Mouse (Mus musculus) left cerebral cortex, adult 11 months (tissue): ENCODE results near the gene Vdr.

Experiments used
- DNase-seq: peaks from one replicate; pipeline ENCODE4 v3.0.0; 2022; ENCODE audit warnings: low spot score

Gene Vdr

DNA sequence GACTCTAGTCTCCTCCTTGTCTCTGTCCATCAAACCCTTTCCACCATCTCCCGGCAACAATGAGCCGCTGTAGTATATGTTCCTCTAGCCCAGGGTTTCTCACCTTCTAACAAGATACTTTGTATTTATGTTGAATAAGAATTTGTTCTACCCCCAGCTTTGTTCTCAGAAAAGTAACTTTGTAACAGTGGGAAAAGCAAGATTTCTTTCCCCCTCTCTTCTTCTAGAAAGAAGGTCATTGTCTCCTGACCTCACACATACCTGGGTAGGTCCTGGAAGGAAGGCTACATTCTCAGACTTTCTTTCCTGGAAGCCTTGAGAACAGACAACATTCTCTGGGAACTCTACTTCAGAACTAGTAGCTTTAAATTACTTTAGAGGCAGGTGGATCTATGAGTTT lies at the start of gene Vdr:
Gene Vdr, minus strand, starts transcription at position 101 of the 400 bp plus-strand sequence.
- DNase-seq, result no peak

- DNase-seq, result no peak
These were observed 46.0 kb upstream of the Vdr start for GRCm38 (mm10) chr15:97956416-97956815.

DNA sequence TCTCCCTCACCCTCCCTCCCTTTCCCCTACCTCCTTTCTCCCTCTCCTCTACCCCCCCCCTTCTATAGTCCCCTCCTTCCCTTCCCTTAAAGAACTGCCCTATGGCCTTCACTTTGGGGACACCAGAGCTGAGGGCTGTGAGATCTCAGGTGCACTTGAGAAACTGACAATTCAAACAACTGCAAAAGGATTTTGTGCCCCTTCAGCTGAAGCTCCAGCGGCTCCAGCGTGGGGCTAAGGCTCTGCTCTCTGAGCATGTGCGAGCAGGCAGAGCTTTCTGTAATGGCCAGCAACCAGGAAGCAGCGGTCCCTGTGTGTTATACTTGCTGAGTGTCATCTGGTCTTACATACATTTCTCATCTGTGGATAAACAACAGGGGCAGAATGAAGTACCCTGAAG lies 45.3 kb upstream of the Vdr start:
- no peak for DNase-seq

- no peak for DNase-seq
These were observed 44.9 kb upstream of the Vdr start for GRCm38 (mm10) chr15:97955286-97955685.

DNA sequence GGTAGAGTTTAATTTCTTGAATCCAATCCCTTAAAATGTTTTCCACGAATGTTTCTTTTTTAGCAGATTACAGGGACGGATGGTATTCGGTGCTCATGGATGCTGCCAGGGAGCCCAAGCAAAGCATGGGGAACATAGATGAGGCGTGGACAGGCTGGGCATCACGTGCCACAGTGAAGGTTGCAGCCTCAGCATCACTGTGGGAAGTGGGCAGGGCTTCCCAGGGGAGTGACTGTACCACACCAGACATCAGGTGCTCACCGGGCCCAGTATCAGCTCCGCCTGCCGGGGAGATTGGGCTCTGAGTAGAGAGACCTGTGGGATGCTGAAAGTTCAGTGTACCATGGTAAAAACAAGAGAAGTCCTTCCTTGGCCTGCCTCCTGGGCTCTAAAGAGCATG lies 44.2 kb upstream of the Vdr start:
- DNase-seq, result no peak

DNA sequence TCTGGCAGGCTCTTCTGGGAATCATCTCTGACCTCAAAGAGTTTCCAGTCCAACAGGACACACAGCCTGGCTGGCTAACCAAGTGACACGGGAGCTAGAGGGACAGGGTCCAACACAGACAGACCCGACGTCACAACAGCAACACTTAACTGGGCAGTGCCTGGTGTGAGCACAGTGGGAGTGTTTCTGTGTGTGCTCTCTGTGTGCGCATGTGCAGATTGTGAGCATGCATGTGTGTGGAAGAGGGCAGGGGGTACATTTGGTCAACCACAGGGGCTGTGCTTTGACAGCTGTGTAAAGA lies 42.4 kb upstream of the Vdr start:
- no peak for DNase-seq

DNA sequence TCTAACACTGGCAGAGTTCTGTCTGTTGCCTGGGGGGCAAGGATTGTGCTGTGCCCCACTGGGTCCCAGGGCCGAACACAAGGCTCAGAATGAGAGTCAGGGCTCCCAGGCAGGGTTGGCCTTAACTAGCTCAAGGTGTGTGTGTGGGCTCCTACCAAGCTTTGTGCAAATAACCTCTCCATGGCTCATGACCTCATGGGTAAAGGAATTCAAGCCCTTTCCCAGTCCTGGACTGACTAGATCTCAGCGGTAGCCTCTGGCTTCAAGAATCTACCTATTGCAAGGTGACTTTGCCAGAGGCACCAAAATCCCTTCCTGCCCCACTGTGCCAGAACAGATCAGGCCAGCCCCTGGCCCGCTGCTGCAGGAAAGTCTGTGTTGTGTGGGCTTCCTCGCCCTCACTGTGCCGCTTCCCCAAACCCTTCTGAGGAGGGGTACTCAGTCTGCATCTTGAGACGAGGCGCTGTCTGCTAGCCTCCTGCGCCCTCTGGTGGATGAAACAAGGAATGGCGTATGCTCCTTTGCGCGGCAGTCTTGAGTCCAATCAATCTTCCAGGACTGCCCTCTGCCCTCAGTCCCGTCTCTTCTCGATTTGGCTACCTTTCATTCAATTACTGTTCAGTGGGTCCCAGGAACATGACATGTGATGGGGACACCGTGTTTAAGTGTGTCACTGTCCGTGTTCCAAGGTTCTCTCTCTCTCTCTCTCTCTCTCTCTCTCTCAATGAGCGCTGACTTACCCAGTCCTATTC lies 41.9 kb upstream of the Vdr start:
- DNase-seq, result no peak

- no peak for DNase-seq
These were observed 39.8 kb upstream of the Vdr start for GRCm38 (mm10) chr15:97950240-97950639.

GRCm38 (mm10) chr15:97949706-97950105 lies 39.3 kb upstream of the Vdr start:
- DNase-seq, result no peak

- no peak for DNase-seq
These were observed 38.3 kb upstream of the Vdr start for GRCm38 (mm10) chr15:97948720-97949119.

DNA sequence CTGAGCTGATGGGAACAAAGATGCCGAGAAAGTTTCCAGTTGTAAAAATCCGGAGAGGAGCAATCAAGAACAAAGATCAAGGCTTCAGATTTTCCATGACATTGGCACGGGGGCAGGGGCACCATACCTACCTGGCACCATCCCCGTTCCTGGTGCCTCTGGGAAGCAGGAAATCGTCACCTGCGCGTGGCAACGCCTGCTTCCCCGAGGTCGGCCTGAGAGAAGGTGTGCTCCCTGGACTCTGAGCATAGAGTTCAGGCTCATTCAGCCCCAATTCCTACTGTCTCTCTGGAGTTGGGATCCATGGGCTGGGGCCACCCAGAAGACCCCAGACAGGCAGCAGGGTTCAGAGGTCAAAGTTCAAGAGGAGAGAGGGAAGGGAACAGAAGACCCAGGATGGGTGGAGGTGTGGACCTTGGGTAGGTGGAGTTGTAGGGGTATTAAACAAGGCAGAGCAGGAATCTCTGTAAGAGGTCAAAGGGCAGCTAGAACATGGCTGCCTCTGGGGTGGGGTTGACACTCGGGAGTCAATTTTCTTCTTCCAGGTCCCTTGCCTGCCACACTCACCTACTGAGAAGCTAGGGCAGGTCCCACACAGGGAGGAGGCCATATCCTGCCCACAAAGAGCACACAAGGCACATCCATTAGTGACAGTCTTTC lies 35.4 kb upstream of the Vdr start:
- DNase-seq, result no peak

DNA sequence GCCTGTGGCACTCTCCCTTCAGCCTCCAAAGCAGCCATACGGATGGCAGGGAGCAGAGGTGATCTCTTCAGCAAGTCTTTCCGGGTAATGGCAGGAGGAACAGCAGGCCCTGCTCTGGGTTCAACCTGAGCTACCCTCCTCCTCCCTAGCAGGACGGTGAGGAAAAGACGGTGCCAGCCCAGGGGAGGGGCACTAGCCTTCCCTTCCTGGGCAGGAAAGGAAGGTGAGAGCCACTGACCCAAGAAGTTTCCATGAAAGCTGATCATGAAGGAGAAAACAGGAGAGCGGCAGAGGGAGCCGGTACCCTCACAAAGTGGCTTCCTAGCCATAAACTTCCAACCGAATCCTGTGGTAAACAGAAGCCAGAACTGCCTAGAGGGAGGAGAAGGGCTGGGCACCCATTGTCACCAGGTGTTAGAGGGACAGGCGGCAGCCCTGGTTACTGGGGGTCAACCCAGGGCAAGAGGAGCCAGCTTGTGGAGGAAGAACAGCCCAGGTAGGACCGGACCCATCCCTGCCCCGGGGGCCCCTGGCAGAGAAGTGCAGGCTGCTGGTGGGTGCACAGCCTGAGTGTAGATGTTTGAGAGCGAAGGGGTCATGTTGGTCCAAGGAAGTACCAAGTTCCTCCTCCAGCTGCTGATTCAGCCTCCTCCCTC lies 34.6 kb upstream of the Vdr start:
- no peak for DNase-seq

GRCm38 (mm10) chr15:97943356-97943755 lies 32.9 kb upstream of the Vdr start:
- no peak for DNase-seq

DNA sequence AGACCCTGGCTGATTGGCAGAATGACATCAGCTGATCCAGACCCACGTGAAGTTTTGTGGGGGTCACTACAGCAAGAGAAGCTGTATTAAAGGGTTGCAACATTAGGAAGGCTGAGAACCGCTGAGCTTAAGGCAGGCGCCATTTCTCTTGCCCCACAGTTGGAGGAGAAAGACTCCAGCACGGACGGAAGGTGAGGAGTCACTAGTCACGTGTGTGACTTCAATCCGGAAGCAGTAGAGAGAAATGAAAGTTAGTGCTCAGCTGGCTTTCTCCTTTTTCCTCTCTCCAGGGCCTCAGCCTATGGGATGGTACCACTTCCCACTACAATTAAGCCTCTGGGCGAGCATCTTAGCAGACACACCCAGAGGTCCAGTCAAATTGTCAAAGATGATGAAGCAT lies 32.1 kb upstream of the Vdr start:
- DNase-seq, result no peak

GRCm38 (mm10) chr15:97941306-97941705 lies 30.9 kb upstream of the Vdr start:
- no peak for DNase-seq

DNA sequence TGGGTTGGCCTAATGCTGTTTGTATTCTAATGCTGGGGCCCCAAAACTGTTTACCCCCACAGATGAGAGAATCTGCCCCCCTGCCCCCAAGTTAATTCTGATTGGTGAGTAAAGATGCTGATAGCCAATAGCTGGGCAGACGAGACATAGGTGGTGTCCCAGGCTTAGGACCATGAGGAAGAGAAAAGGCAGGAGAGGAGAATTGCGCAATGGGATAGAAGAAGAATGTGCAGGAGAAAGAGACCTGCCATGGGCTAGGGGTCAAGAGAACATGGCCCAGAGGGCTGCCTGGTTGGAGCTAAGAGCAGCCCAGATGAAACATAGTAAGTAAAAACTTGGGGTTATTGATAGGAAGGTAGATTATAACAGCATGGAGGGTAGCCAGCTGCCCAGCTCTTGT lies 29.7 kb upstream of the Vdr start:
- no peak for DNase-seq

GRCm38 (mm10) chr15:97938580-97938979 lies 28.1 kb upstream of the Vdr start:
- no peak for DNase-seq

- DNase-seq, result no peak
These were observed 22.0 kb upstream of the Vdr start for GRCm38 (mm10) chr15:97932441-97932840.

- DNase-seq, result no peak
These were observed 18.9 kb upstream of the Vdr start for GRCm38 (mm10) chr15:97929259-97929824.

DNA sequence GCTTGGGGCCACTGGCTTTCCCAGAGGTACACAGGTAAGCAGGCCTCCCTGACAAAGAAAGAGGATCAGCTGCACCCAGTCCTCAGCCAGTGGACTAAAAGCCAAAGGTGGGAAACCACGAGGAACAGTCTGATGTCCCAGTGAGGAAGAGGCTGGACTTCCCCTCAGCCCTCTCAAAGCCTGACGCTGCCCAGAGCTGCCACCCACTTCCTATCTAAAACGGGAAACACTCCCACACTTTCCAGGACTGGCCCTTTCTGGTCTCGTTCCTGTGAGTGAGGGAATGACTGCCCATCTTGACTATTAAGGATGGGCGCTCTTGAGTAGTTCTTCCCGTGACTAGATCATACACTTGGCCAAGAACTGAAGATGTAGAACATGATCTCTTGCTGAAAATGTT lies 17.4 kb upstream of the Vdr start:
- no peak for DNase-seq

- DNase-seq, result no peak
These were observed 16.6 kb upstream of the Vdr start for GRCm38 (mm10) chr15:97927018-97927417.

DNA sequence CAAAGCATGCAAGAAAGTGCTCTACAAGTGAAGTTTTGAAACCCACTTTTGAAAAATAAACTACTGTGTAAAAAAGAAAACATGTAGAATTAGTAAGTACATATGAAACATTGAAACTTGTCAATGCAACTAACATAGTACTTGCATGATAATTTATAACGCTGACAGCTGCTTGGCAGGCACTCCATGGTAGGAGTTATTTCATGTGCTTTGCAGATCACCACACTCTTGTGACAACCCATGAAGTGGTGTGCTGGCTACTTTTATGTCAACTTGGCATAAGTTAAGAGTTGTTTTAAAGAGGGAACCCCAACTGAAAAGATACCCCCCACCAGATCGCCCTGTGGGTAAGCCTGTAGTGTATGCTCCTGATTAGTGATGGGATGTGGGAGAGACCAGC lies 12.0 kb upstream of the Vdr start:
- no peak for DNase-seq

DNA sequence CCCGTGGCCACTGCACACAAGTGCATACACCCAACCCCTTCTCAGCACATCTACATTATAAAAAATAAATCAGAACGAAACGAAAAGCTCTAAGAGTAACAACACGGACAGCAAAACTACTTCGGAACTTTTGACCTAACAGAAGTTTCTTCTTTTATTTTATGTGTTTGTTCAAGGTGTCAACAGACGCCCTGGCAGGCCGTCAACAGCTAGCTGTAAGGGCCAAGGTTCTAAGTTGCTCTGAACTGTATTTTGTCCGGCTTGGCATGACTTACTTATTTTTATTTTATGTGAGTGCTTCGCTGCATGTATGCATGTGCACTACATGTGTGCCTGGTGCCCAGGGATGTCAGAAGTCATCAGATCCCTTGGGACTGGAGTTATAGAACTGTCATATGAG lies 11.4 kb upstream of the Vdr start:
- no peak for DNase-seq
